Mouse (Mus musculus) E14TG2a.4 (cell line): Measurements from ENCODE around the gene Gabrb3.

Source experiments
- H3K27me3 ChIP-seq: 2 replicates; pipeline ENCODE4 v1.6.1; 2014; ENCODE audit warnings: low read length, control low read depth; ENCODE audit not compliant: insufficient read depth
- H3K36me3 ChIP-seq: 2 replicates; pipeline ENCODE4 v1.6.1; 2014; ENCODE audit warnings: low read length, control low read depth; ENCODE audit not compliant: insufficient read depth
- H3K4me1 ChIP-seq: replicated peaks from 2 replicates; pipeline ENCODE4 v1.6.1; 2014; ENCODE audit warnings: low read depth, low read length, control low read depth
- H3K4me3 ChIP-seq: replicated peaks from 2 replicates; pipeline ENCODE4 v1.5.1; 2014; ENCODE audit warnings: mild to moderate bottlenecking, low read length
- H3K9me3 ChIP-seq: 2 replicates; pipeline ENCODE4 v1.6.1; 2014; ENCODE audit warnings: low read length, control low read depth
- CTCF ChIP-seq: conservative IDR thresholded peaks from 2 replicates; pipeline ENCODE4 v1.5.1; 2014; ENCODE audit warnings: low read length
- NANOG ChIP-seq: IDR thresholded peaks from 2 replicates; pipeline ENCODE4 v1.6.1; 2014; ENCODE audit warnings: borderline replicate concordance, low read length, mixed read lengths
- POU5F1 ChIP-seq: IDR thresholded peaks from 2 replicates; pipeline ENCODE4 v1.6.1; 2014; ENCODE audit warnings: low read length, borderline replicate concordance

Gene Gabrb3

DNA sequence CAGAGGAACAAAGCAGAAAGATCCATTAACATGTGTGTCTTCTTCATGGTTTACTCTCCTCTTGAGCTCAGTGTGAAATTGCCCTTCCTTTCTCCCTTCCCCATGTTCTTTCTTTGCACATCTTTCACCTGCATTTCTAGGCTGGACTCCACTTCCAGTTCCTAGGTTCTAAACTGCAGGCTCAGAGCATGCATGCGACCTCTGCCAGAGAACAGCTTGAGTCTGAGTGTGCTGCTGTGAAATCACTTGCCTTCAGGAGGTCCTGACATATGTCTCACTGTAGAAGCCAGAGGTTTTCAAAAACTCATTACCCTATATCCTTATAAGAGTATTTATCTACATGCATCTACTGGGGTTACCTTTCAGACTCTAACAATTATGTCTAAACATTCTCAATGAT lies 383.8 kb downstream of the Gabrb3 start:
- no peak for TF ChIP-seq CTCF
- no peak for TF ChIP-seq POU5F1
- no peak for TF ChIP-seq NANOG
- H3K27me3 ChIP-seq = no peaks in the 10 kb centered on the region

DNA sequence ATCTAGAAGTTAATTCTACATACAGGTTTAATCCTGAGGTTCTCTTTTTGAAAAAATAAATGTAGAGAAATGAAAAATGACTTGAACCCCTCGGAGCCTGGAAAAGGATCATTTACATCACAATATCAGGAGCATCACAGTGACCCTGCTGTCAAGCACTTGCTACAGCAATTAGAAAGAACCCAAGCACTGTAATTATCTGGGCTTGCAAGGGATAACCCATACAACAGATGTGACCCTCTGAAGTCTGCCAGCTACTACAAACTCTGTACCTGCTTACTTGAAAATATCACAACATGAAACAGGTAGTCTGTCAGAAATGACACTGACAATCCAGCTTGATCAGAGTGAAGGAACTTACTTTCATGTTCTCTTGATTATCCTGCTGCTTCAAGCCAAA lies 394.2 kb downstream of the Gabrb3 start:
- Histone ChIP-seq H3K27me3 (no peaks in the 10 kb centered on the region), H3K4me3 (no peak overlapping the region), H3K9me3 (no peaks in the 10 kb centered on the region), H3K36me3 (no peaks in the 10 kb centered on the region), H3K4me1 (no peaks in the 10 kb centered on the region)
- TF ChIP-seq CTCF = no peak
- TF ChIP-seq POU5F1 = no peak
- TF ChIP-seq NANOG = no peak

More for the DNA sequence above, 383.8 kb downstream of the Gabrb3 start:
- Histone ChIP-seq H3K36me3 (no peaks in the 10 kb centered on the region), H3K4me3 (no peak overlapping the region), H3K4me1 (no peaks in the 10 kb centered on the region), H3K9me3 (no peaks in the 10 kb centered on the region)

DNA sequence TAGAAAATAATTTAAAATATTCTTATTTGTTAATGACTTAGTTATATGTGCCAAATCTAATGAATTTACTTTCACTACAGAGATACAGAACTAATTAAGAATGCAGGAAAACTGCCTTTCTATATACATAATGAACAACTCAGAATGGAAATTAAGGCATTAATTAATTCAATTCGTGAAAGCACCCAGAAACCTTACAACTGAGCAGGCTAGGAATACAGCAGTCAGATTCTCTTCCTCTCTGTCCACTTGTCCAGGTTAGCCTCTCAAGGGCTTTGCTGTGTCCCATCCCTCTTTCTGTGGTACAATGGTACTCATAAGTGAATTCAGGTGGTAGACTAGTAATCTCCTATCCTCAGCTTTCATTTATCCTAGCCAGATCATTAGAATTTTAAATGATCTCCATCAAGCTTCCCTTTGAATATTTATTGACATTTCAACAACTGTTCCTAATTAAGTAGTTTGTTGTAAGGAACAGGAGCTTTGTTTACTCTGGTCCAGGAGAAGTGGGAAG lies 422.9 kb downstream of the Gabrb3 start:
- H3K36me3 ChIP-seq = no peaks in the 10 kb centered on the region
- no peaks in the 10 kb centered on the region for H3K27me3 ChIP-seq
- H3K4me3 ChIP-seq = no peak overlapping the region
- TF ChIP-seq NANOG (no peak), POU5F1 (no peak)
- no peaks in the 10 kb centered on the region for H3K4me1 ChIP-seq
- no peaks in the 10 kb centered on the region for H3K9me3 ChIP-seq

DNA sequence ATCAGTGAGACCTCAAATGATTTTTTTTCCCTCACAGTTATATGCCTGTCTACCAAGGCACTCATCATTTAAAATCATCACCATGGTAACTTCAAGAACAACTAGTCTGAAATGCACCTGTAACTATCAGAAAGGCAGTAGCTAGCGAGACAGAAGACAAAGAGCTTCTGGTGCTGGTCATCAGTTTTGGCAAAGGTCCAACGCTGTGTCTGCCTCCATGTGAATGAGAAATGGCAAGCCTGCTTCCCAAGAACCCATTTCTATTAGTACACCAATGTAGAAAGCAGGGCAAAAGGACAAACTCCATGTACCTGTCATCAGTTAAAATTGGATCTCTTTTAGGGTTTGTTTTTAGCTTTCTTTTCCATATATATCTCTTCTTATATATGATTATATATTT lies 448.5 kb downstream of the Gabrb3 start:
- Histone ChIP-seq H3K9me3 (no peaks in the 10 kb centered on the region), H3K36me3 (no peaks in the 10 kb centered on the region), H3K27me3 (no peaks in the 10 kb centered on the region), H3K4me3 (no peak overlapping the region), H3K4me1 (no peaks in the 10 kb centered on the region)
- no peak for TF ChIP-seq CTCF
- TF ChIP-seq NANOG = no peak
- TF ChIP-seq POU5F1 = no peak
